Mouse (Mus musculus): ENCODE results near the gene Gpatch8. TPM values are rescaled to one million over a fixed set of nuclear protein-coding genes. Genes with fewer than 3 reads are reported as not detected.

Gpatch8 gene
- polyA plus RNA-seq, 1 experiment, result 75.8 TPM

DNA sequence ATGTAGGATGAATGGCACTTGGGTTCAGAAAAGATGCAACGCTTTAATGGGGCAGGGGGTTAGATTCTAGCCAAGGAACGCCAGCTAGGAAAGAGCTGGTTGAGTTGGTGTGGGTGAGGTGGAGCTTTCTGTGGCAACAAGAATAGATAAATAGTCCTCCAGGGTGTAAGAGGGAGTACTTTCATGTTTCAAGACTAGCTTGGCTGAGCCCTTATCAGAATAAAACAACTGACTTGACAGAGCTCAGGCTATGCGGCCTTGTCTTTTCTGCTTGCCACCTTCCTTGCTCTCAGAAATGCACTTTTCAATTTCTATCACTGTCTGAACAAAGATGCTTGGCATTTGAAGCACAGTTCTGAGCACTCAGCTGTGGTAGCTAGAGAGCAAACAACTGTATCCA, 81.2 kb downstream of the Gpatch8 start:
- Histone ChIP-seq H3K9ac (ENCODE audit: low read depth, poor library complexity, severe bottlenecking) (no peak overlapping the region), H3K9me3 (replicated peaks; ENCODE audit: control insufficient read depth, insufficient read depth, low read length, poor library complexity, severe bottlenecking) (no peaks in the 10 kb centered on the region), H3K27ac (ENCODE audit: insufficient read depth, low read length) (no peak overlapping the region), H3K36me3 (ENCODE audit: control insufficient read depth, insufficient read depth, low read length, poor library complexity, severe bottlenecking) (peaks cover 6% of the 10 kb centered on the region; the same call in 1 of the 2 replicates), H3K4me1 (ENCODE audit: control insufficient read depth, insufficient read depth, low read length) (no peaks in the 10 kb centered on the region), H3K27me3 (ENCODE audit: control insufficient read depth, insufficient read depth, low read length, poor library complexity, severe bottlenecking) (no peaks in the 10 kb centered on the region), H3K4me3 (ENCODE audit: low read depth, low read length) (no peak overlapping the region)
- TF ChIP-seq EP300 (IDR thresholded peaks at IDR 0.05; ENCODE audit: insufficient read depth, low read depth, low read length), result no peak

DNA sequence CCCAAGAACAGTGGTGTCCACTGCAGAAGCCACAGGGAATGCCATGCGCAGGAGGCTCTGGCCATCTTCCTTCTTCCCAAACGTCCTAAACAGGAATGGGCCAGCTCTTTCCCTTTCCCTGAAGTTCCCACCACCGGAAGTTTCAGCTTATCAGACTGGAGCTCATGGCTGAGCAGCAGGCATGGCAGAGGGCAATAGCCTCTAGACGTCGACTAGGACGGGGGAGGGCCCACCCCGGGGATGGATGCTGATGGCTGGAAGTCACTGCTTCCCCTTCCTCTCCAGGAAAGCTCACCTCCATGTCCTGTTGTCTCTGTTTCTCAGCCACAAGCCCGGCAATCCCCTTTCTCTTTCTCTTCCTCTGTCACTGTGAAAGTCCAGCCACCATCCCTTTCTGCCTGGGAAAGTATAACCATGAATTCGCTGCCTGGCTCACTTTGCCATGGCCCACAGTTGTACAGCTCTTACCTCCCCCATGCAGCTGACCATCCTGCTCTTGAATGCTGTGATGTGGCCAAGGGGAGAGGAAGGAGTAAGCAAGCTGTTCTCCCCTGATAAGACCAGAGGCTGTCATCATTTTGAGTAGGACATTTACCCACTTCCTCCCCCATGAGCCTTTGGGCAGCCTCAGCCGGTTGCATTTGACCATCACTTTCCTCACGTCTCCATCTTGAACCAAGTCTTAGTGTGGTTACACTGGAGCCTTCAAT, 86.4 kb downstream of the Gpatch8 start, which contains the start of gene Itga2b:
Itga2b (minus strand) TSS at position 475 of the 710 bp plus-strand sequence.
- Histone ChIP-seq H3K36me3 (ENCODE audit: control insufficient read depth, insufficient read depth, low read length, poor library complexity, severe bottlenecking) (no peaks in the 10 kb centered on the region), H3K9ac (ENCODE audit: low read depth, poor library complexity, severe bottlenecking) (no peak within 1 kb of the TSS), H3K27me3 (ENCODE audit: control insufficient read depth, insufficient read depth, low read length, poor library complexity, severe bottlenecking) (no peaks in the 10 kb centered on the region), H3K9me3 (replicated peaks; ENCODE audit: control insufficient read depth, insufficient read depth, low read length, poor library complexity, severe bottlenecking) (no peaks in the 10 kb centered on the region), H3K4me3 (ENCODE audit: low read depth, low read length) (no peak within 1 kb of the TSS), H3K4me1 (ENCODE audit: control insufficient read depth, insufficient read depth, low read length) (no peaks in the 10 kb centered on the region), H3K27ac (ENCODE audit: insufficient read depth, low read length) (no peak within 1 kb of the TSS)
- TF ChIP-seq EP300 (IDR thresholded peaks at IDR 0.05; ENCODE audit: insufficient read depth, low read depth, low read length), result no peak
- no peak for TF ChIP-seq CTCF (IDR thresholded peaks at IDR 0.05; ENCODE audit: low read depth, low read length)
- no peak for TF ChIP-seq POLR2A (IDR thresholded peaks at IDR 0.05; ENCODE audit: insufficient read depth, low read length)

DNA sequence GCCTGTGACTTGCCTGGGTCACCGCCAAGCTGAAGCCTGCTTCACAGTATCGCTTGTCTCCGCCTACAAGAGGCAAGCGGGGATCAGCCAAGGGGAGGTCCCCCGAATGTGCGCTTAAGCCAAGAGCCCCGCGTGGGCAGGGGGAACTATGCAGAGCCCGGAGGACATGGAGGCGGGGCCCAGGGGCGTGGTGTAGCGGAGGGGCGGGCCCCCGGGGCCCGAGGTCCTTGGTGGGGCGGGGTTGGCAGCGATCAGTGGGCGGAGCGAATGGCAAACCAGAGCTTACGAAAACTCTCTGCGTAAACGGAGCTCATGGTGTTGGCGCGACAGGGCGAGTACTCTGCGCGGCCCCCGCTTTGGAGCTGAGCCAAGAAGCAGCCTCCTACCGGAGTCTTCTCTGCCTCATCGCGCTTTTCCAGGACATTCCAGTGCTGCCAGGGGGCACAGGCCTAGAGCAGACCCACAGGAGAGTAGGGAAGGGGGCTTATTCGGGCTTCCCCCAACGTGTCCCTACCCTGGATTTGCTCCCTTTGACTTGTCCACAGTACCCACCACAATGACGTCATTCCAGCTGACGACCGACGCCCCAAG, 89.1 kb downstream of the Gpatch8 start:
- H3K9ac ChIP-seq (ENCODE audit: low read depth, poor library complexity, severe bottlenecking), result peak overlapping the region; percentile 47
- no peaks in the 10 kb centered on the region for H3K27me3 ChIP-seq (ENCODE audit: control insufficient read depth, insufficient read depth, low read length, poor library complexity, severe bottlenecking)
- no peak overlapping the region for H3K27ac ChIP-seq (ENCODE audit: insufficient read depth, low read length)
- H3K9me3 ChIP-seq (replicated peaks; ENCODE audit: control insufficient read depth, insufficient read depth, low read length, poor library complexity, severe bottlenecking), result no peaks in the 10 kb centered on the region
- TF ChIP-seq CTCF (IDR thresholded peaks at IDR 0.05; ENCODE audit: low read depth, low read length) (no peak), POLR2A (IDR thresholded peaks at IDR 0.05; ENCODE audit: insufficient read depth, low read length) (peak; percentile 49)
- H3K36me3 ChIP-seq (ENCODE audit: control insufficient read depth, insufficient read depth, low read length, poor library complexity, severe bottlenecking), result no peaks in the 10 kb centered on the region
- H3K4me3 ChIP-seq (ENCODE audit: low read depth, low read length), result peak overlapping the region; percentile 67
- no peaks in the 10 kb centered on the region for H3K4me1 ChIP-seq (ENCODE audit: control insufficient read depth, insufficient read depth, low read length)

DNA sequence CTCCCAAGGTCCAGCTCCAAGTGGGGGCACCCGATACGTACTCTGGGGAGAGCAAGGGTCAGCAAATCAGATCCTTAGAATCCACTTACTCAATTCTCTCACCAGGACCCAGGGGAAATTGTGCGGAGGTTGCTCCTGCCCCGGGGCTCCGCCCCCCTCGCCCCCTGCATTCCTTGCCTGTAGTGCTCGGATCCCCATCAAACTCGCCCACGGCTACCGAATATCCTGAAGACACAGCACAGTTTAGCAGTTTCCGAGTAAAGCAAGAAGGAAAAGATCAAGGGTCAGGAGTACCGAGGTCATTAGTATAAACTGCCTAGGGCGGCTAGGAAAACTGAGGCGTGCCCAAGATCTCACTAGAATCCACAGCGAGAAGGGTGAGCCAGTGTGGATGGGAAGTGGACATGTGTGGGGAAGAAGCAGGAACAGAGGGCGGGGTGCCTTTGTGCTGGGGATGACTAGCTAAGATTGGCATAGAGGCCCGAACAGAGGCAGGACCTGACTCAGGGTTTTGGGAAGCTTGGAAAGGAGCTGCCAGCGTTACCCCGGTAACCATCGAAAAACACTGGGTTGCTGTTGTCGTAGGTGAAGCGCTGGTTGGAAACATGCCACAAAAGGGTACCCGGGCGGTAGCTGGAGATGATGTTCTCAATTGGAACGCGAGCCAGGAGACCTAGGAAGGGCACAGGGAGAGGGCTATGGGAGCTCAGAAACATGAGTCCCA, 90.3 kb downstream of the Gpatch8 start:
- no peaks in the 10 kb centered on the region for H3K27me3 ChIP-seq (ENCODE audit: control insufficient read depth, insufficient read depth, low read length, poor library complexity, severe bottlenecking)
- H3K27ac ChIP-seq (ENCODE audit: insufficient read depth, low read length), result no peak overlapping the region
- no peak overlapping the region for H3K4me3 ChIP-seq (ENCODE audit: low read depth, low read length)
- H3K36me3 ChIP-seq (ENCODE audit: control insufficient read depth, insufficient read depth, low read length, poor library complexity, severe bottlenecking), result no peaks in the 10 kb centered on the region
- H3K9ac ChIP-seq (ENCODE audit: low read depth, poor library complexity, severe bottlenecking), result no peak overlapping the region
- TF ChIP-seq EP300 (IDR thresholded peaks at IDR 0.05; ENCODE audit: insufficient read depth, low read depth, low read length), result no peak
- TF ChIP-seq CTCF (IDR thresholded peaks at IDR 0.05; ENCODE audit: low read depth, low read length), result no peak
- TF ChIP-seq POLR2A (IDR thresholded peaks at IDR 0.05; ENCODE audit: insufficient read depth, low read length), result no peak
- H3K4me1 ChIP-seq (ENCODE audit: control insufficient read depth, insufficient read depth, low read length), result no peaks in the 10 kb centered on the region
- no peaks in the 10 kb centered on the region for H3K9me3 ChIP-seq (replicated peaks; ENCODE audit: control insufficient read depth, insufficient read depth, low read length, poor library complexity, severe bottlenecking)

DNA sequence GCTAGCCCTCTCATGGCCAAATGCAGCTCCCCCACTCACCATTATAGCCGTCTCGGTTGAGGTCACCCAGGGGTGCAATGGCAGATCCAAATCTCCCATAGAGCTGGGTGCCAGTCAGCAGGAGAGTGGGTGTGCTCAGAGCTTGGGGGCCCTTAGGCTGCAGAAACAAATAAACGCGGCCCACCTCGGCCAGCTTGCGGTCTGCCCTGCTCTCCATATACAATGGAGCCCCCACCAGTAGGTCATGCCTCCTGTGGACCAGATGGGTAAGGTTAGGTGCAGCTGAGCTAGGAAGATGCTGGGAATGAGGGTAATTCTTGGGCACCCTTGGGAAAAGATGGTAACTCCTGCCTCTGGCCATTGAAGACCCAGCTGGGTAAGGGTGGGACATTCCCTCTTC, 91.3 kb downstream of the Gpatch8 start:
- H3K9me3 ChIP-seq (replicated peaks; ENCODE audit: control insufficient read depth, insufficient read depth, low read length, poor library complexity, severe bottlenecking), result no peaks in the 10 kb centered on the region
- no peak overlapping the region for H3K27ac ChIP-seq (ENCODE audit: insufficient read depth, low read length)
- no peak overlapping the region for H3K4me3 ChIP-seq (ENCODE audit: low read depth, low read length)
- no peaks in the 10 kb centered on the region for H3K27me3 ChIP-seq (ENCODE audit: control insufficient read depth, insufficient read depth, low read length, poor library complexity, severe bottlenecking)
- no peak for TF ChIP-seq CTCF (IDR thresholded peaks at IDR 0.05; ENCODE audit: low read depth, low read length)
- TF ChIP-seq POLR2A (IDR thresholded peaks at IDR 0.05; ENCODE audit: insufficient read depth, low read length), result no peak
- TF ChIP-seq EP300 (IDR thresholded peaks at IDR 0.05; ENCODE audit: insufficient read depth, low read depth, low read length), result no peak
- no peak overlapping the region for H3K9ac ChIP-seq (ENCODE audit: low read depth, poor library complexity, severe bottlenecking)
- H3K4me1 ChIP-seq (ENCODE audit: control insufficient read depth, insufficient read depth, low read length), result no peaks in the 10 kb centered on the region
- H3K36me3 ChIP-seq (ENCODE audit: control insufficient read depth, insufficient read depth, low read length, poor library complexity, severe bottlenecking), result no peaks in the 10 kb centered on the region

DNA sequence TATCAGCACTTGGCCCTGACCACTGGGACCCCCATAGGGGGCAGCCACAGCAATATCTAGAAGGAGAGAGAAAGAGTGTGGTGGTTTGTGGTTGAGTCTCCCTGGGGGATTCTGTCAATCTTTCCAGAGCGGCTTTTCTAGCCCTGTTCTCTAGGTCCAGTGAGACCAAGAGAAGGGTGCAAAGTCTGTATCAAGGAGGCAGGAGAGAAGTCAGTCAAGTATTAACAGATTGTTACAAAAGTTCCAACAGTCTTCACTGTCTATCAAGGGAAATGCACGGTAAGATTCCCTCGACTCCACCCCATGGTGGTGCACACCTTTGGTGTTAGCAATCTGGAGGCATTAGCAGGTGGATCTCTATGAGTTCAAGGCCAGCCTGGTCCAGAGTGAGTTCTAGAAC, 94.4 kb downstream of the Gpatch8 start:
- no peak overlapping the region for H3K9ac ChIP-seq (ENCODE audit: low read depth, poor library complexity, severe bottlenecking)
- no peaks in the 10 kb centered on the region for H3K27me3 ChIP-seq (ENCODE audit: control insufficient read depth, insufficient read depth, low read length, poor library complexity, severe bottlenecking)
- H3K4me3 ChIP-seq (ENCODE audit: low read depth, low read length), result no peak overlapping the region
- TF ChIP-seq EP300 (IDR thresholded peaks at IDR 0.05; ENCODE audit: insufficient read depth, low read depth, low read length) (no peak), CTCF (IDR thresholded peaks at IDR 0.05; ENCODE audit: low read depth, low read length) (no peak), POLR2A (IDR thresholded peaks at IDR 0.05; ENCODE audit: insufficient read depth, low read length) (no peak)
- no peaks in the 10 kb centered on the region for H3K9me3 ChIP-seq (replicated peaks; ENCODE audit: control insufficient read depth, insufficient read depth, low read length, poor library complexity, severe bottlenecking)
- H3K36me3 ChIP-seq (ENCODE audit: control insufficient read depth, insufficient read depth, low read length, poor library complexity, severe bottlenecking), result no peaks in the 10 kb centered on the region
- H3K27ac ChIP-seq (ENCODE audit: insufficient read depth, low read length), result no peak overlapping the region
- no peaks in the 10 kb centered on the region for H3K4me1 ChIP-seq (ENCODE audit: control insufficient read depth, insufficient read depth, low read length)
